Mouse (Mus musculus): ENCODE data around the gene Hltf. TPM values are rescaled to one million over a fixed set of nuclear protein-coding genes. Genes with fewer than 3 reads are reported as not detected.

The Hltf gene
- polyA plus RNA-seq, 1 experiment from 2014 or later, result 14.3 TPM

DNA sequence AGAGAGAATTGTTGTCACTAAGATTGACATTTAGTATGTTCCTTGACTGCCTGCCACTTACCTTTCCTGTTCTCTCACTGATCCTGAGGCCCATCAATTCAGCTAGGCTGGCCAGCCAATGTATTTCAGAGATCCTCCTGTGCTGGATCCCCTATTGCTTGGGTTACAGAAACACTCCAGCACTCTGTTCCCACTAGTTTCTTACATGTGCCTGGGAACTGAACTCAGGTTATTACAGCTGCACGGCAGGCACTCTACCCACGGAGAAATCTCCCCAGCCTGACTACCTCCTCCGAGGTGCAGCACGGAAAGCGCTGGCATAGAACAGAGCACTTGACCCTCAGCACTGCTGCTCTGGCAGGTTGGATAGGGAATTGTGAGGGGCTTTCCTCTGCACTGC, 90.0 kb downstream of the Hltf start:
- Histone ChIP-seq H3K9ac (ENCODE audit: low read length) (peak overlapping the region; percentile 49), H3K27ac (ENCODE audit: low read length) (peak overlapping the region; percentile 92), H3K4me1 (ENCODE audit: control insufficient read depth, insufficient read depth, low read length) (peaks cover 51% of the 10 kb centered on the region), H3K4me2 (ENCODE audit: low read depth, low read length) (peak overlapping the region; percentile 1; the same call in 1 of the 2 replicates), H3K27me3 (ENCODE audit: control insufficient read depth, insufficient read depth, low read length) (no peaks in the 10 kb centered on the region), H3K9me3 (replicated peaks; ENCODE audit: control insufficient read depth, low read length) (no peaks in the 10 kb centered on the region), H3K4me3 (ENCODE audit: low read length) (no peak overlapping the region), H3K36me3 (ENCODE audit: control insufficient read depth, insufficient read depth) (peaks cover 22% of the 10 kb centered on the region)
- no peak for ATAC-seq (replicated peaks; ENCODE audit: extremely low read depth, insufficient read depth, low FRiP score)
- 34% methylated on average over 5 of the region's 5 CpGs for WGBS

DNA sequence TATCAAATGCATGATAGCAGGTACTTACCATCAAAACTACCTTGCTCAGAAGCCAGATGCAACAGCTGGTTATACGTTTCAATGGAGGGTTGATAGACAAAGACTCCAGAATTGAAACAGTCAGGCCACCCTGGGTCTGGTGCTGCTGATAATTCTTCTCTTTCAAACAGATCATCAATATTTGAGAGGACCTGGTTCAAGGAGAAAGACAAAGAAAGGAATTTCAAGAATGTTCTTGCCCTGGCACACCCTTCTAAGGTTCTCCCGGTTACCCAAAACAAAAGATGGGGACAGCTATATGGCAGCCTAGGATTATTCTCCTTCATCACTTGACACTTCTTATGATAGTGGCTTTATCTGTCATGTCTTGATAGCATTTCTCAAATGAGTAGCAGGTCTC, 92.9 kb downstream of the Hltf start:
- Histone ChIP-seq H3K27me3 (ENCODE audit: control insufficient read depth, insufficient read depth, low read length) (no peaks in the 10 kb centered on the region), H3K4me3 (ENCODE audit: low read length) (no peak overlapping the region), H3K27ac (ENCODE audit: low read length) (peak overlapping the region; percentile 33), H3K9ac (ENCODE audit: low read length) (no peak overlapping the region), H3K36me3 (ENCODE audit: control insufficient read depth, insufficient read depth) (peaks cover 13% of the 10 kb centered on the region), H3K4me2 (ENCODE audit: low read depth, low read length) (peak overlapping the region; percentile 0; the same call in 1 of the 2 replicates), H3K9me3 (replicated peaks; ENCODE audit: control insufficient read depth, low read length) (no peaks in the 10 kb centered on the region), H3K4me1 (ENCODE audit: control insufficient read depth, insufficient read depth, low read length) (peaks cover 30% of the 10 kb centered on the region)
- 37% methylated on average over 2 of the region's 2 CpGs for WGBS
- no peak for ATAC-seq (replicated peaks; ENCODE audit: extremely low read depth, insufficient read depth, low FRiP score)

DNA sequence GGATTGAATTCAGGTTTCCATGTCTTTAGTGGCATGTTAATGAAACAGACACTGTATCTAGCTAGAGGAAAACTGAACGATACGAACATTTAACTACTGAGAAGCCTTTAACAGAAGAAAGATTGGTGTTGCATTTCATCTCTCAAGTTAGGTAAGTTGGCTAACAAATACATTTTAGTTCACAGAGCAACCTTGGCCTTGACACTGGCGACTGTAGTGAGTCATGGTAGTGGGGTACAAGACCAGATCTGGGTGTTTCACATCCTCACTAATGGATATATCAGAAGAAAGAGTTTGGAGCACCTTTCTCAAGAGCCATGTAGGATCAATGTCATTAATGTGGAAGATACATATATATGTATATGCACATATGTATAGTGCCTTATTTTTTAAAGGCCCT, 94.0 kb downstream of the Hltf start:
- Histone ChIP-seq H3K27me3 (ENCODE audit: control insufficient read depth, insufficient read depth, low read length) (no peaks in the 10 kb centered on the region), H3K4me2 (ENCODE audit: low read depth, low read length) (peak overlapping the region; percentile 25; the same call in 1 of the 2 replicates), H3K4me3 (ENCODE audit: low read length) (no peak overlapping the region), H3K9me3 (replicated peaks; ENCODE audit: control insufficient read depth, low read length) (no peaks in the 10 kb centered on the region), H3K27ac (ENCODE audit: low read length) (no peak overlapping the region), H3K4me1 (ENCODE audit: control insufficient read depth, insufficient read depth, low read length) (peaks cover 28% of the 10 kb centered on the region), H3K36me3 (ENCODE audit: control insufficient read depth, insufficient read depth) (peaks cover 13% of the 10 kb centered on the region), H3K9ac (ENCODE audit: low read length) (no peak overlapping the region; the same call in 1 of the 2 replicates)
- WGBS, result 69% methylated on average over 3 of the region's 3 CpGs
- ATAC-seq (replicated peaks; ENCODE audit: extremely low read depth, insufficient read depth, low FRiP score), result no peak

- Histone ChIP-seq H3K36me3 (ENCODE audit: control insufficient read depth, insufficient read depth) (peaks cover 4% of the 10 kb centered on the region; the same call in 1 of the 2 replicates), H3K4me1 (ENCODE audit: control insufficient read depth, insufficient read depth, low read length) (peaks cover 10% of the 10 kb centered on the region; the same call in 1 of the 2 replicates), H3K27ac (ENCODE audit: low read length) (peak within 1 kb of the TSS; percentile 95), H3K9ac (ENCODE audit: low read length) (peak within 1 kb of the TSS; percentile 96), H3K27me3 (ENCODE audit: control insufficient read depth, insufficient read depth, low read length) (no peaks in the 10 kb centered on the region), H3K4me3 (ENCODE audit: low read length) (peak within 1 kb of the TSS; percentile 84), H3K4me2 (ENCODE audit: low read depth, low read length) (peak within 1 kb of the TSS; percentile 80), H3K9me3 (replicated peaks; ENCODE audit: control insufficient read depth, low read length) (peaks cover 6% of the 10 kb centered on the region)
- WGBS, result under 1% methylated on average over 73 of the region's 73 CpGs
- peak; percentile 95 for ATAC-seq (replicated peaks; ENCODE audit: extremely low read depth, insufficient read depth, low FRiP score)
Measured at GRCm38 (mm10) chr3:20154531-20155367, 97.1 kb downstream of the Hltf start, which contains the start of gene Gyg. Gene Gyg (minus strand): TSS chr3:20155317.

- Histone ChIP-seq H3K36me3 (ENCODE audit: control insufficient read depth, insufficient read depth) (no peaks in the 10 kb centered on the region), H3K9ac (ENCODE audit: low read length) (peak overlapping the region; percentile 96), H3K9me3 (replicated peaks; ENCODE audit: control insufficient read depth, low read length) (peaks cover 9% of the 10 kb centered on the region), H3K4me1 (ENCODE audit: control insufficient read depth, insufficient read depth, low read length) (peaks cover 5% of the 10 kb centered on the region; the same call in 1 of the 2 replicates), H3K27ac (ENCODE audit: low read length) (peak overlapping the region; percentile 95), H3K27me3 (ENCODE audit: control insufficient read depth, insufficient read depth, low read length) (no peaks in the 10 kb centered on the region), H3K4me3 (ENCODE audit: low read length) (peak overlapping the region; percentile 84), H3K4me2 (ENCODE audit: low read depth, low read length) (peak overlapping the region; percentile 80)
- WGBS, result 67% methylated on average over 6 of the region's 6 CpGs
- no peak for ATAC-seq (replicated peaks; ENCODE audit: extremely low read depth, insufficient read depth, low FRiP score)
Measured at GRCm38 (mm10) chr3:20155476-20155875, 97.9 kb downstream of the Hltf start.

- Histone ChIP-seq H3K36me3 (ENCODE audit: control insufficient read depth, insufficient read depth) (no peaks in the 10 kb centered on the region), H3K4me1 (ENCODE audit: control insufficient read depth, insufficient read depth, low read length) (no peaks in the 10 kb centered on the region), H3K9ac (ENCODE audit: low read length) (no peak overlapping the region), H3K4me3 (ENCODE audit: low read length) (no peak overlapping the region), H3K9me3 (replicated peaks; ENCODE audit: control insufficient read depth, low read length) (no peaks in the 10 kb centered on the region), H3K27me3 (ENCODE audit: control insufficient read depth, insufficient read depth, low read length) (no peaks in the 10 kb centered on the region), H3K4me2 (ENCODE audit: low read depth, low read length) (no peak overlapping the region), H3K27ac (ENCODE audit: low read length) (no peak overlapping the region)
- 63% methylated on average over 1 of the region's 1 CpGs for WGBS
- no peak for ATAC-seq (replicated peaks; ENCODE audit: extremely low read depth, insufficient read depth, low FRiP score)
Measured at GRCm38 (mm10) chr3:20167487-20167886, 109.9 kb downstream of the Hltf start.

Other genes starting within 250 kb of the Hltf start
- 1.9 and 2.3 TPM in 2 replicates for gene Cp, start 100.8 kb upstream of the Hltf start, polyA plus RNA-seq (2015; fragmentation: Nextera tagmentation; extraction: Ambion mirVana)
- 12.0 and 12.1 TPM in 2 replicates for gene Hps3, start 22.5 kb upstream of the Hltf start, polyA plus RNA-seq (2015; fragmentation: Nextera tagmentation; extraction: Ambion mirVana)
- 457 and 496 TPM in 2 replicates for gene Gyg, start 97.5 kb downstream of the Hltf start, polyA plus RNA-seq (2015; fragmentation: Nextera tagmentation; extraction: Ambion mirVana)
- gene Cpa3, start 184.4 kb downstream of the Hltf start, polyA plus RNA-seq (2015; fragmentation: Nextera tagmentation; extraction: Ambion mirVana), result 11.1 and 12.9 TPM in 2 replicates
- 0.17 and 0.25 TPM in 2 replicates for gene Cpb1, start 217.9 kb downstream of the Hltf start, polyA plus RNA-seq (2015; fragmentation: Nextera tagmentation; extraction: Ambion mirVana)

Measured in heart, embryonic 16.5 days (tissue).